Mouse (Mus musculus): ENCODE measurements at regions not wholly inside any gene's neighbourhood (a gene's known extent, or its start where the extent isn't known, plus 50 kb on each side); places are given as distances from the start of the nearest gene placed in this dataset.

GRCm38 (mm10) chr13:37658519-37658918, 119.7 kb upstream of the Rreb1 start:
- DNase-seq (ENCODE audit: low spot score) = no peak

- DNase-seq (ENCODE audit: low spot score) = no peak
Measured at GRCm38 (mm10) chr13:37660083-37660482, 118.1 kb upstream of the Rreb1 start.

- no peak for DNase-seq (ENCODE audit: low spot score)
Measured at GRCm38 (mm10) chr13:37660668-37661067, 117.5 kb upstream of the Rreb1 start.

- DNase-seq (ENCODE audit: low spot score) = no peak
Measured at GRCm38 (mm10) chr13:37664116-37664515, 114.1 kb upstream of the Rreb1 start.

- peak; percentile 18 for DNase-seq (ENCODE audit: low spot score)
Measured at GRCm38 (mm10) chr13:37666207-37667003, 111.8 kb upstream of the Rreb1 start.

- no peak for DNase-seq (ENCODE audit: low spot score)
Measured at GRCm38 (mm10) chr13:37667386-37667785, 110.8 kb upstream of the Rreb1 start.

GRCm38 (mm10) chr13:37667871-37668270, 110.3 kb upstream of the Rreb1 start:
- DNase-seq (ENCODE audit: low spot score) = no peak

- DNase-seq (ENCODE audit: low spot score) = no peak
Measured at GRCm38 (mm10) chr13:37671109-37671508, 107.1 kb upstream of the Rreb1 start.

- no peak for DNase-seq (ENCODE audit: low spot score)
Measured at GRCm38 (mm10) chr13:37674676-37675350, 103.4 kb upstream of the Rreb1 start.

GRCm38 (mm10) chr13:37675718-37676117, 102.5 kb upstream of the Rreb1 start:
- DNase-seq (ENCODE audit: low spot score) = no peak

GRCm38 (mm10) chr13:37676912-37677311, 101.3 kb upstream of the Rreb1 start:
- DNase-seq (ENCODE audit: low spot score) = no peak

- DNase-seq (ENCODE audit: low spot score) = no peak
Measured at GRCm38 (mm10) chr13:37678251-37678650, 99.9 kb upstream of the Rreb1 start.

GRCm38 (mm10) chr13:37678772-37679171, 99.4 kb upstream of the Rreb1 start:
- DNase-seq (ENCODE audit: low spot score) = no peak

- DNase-seq (ENCODE audit: low spot score) = no peak
Measured at GRCm38 (mm10) chr13:37680837-37681619, 97.2 kb upstream of the Rreb1 start.

GRCm38 (mm10) chr13:37683045-37683679, 95.0 kb upstream of the Rreb1 start:
- no peak for DNase-seq (ENCODE audit: low spot score)

- no peak for DNase-seq (ENCODE audit: low spot score)
Measured at GRCm38 (mm10) chr13:37685617-37686016, 92.6 kb upstream of the Rreb1 start.

- no peak for DNase-seq (ENCODE audit: low spot score)
Measured at GRCm38 (mm10) chr13:37686109-37686508, 92.1 kb upstream of the Rreb1 start.

- DNase-seq (ENCODE audit: low spot score) = no peak
Measured at GRCm38 (mm10) chr13:37689127-37689777, 88.9 kb upstream of the Rreb1 start.

- no peak for DNase-seq (ENCODE audit: low spot score)
Measured at GRCm38 (mm10) chr13:37691855-37692445, 86.2 kb upstream of the Rreb1 start.

- DNase-seq (ENCODE audit: low spot score) = no peak
Measured at GRCm38 (mm10) chr13:37693617-37694016, 84.6 kb upstream of the Rreb1 start.

GRCm38 (mm10) chr13:37704475-37704874, 73.7 kb upstream of the Rreb1 start:
- no peak for DNase-seq (ENCODE audit: low spot score)

All from ovary, adult 18-20 months (tissue).